Mouse (Mus musculus): ENCODE data around the gene Vps16. TPM values are rescaled to one million over a fixed set of nuclear protein-coding genes. Genes with fewer than 3 reads are reported as not detected.

Vps16 gene
- polyA plus RNA-seq, 1 experiment from 2014 or later = 22.8 TPM

DNA sequence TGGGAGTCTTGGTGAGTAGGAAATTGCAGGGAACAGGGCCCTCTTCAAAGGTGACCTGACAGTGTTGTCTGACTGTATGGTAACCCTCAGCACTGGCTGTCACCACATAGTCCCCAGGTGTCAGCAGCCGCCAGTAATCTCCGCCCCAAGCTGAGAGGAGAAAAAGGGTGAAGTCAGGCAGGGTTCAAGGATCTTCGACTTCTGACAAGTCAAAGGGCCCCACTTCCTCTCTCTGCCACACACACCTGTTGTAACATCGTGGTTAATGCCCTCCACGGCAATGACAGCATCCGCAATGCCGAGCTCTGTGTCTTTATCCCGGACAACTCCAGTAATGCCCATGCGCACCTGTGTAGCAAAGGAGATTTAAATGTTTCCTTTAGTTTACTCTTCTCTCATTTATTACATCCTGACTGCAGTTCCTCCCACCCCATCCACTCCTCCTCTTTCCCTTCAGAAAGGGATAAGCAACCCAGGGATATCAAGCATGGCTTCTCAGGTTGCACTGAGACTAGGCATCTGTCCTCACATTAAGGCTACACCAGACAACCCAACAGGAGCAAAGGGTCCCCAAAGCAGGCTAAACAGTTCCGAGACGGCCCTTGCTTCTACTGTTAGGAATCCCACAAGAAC is 33.0 kb upstream of the Vps16 start:
- no peaks in the 10 kb centered on the region for H3K9me3 ChIP-seq (ENCODE audit: low read length)
- no peaks in the 10 kb centered on the region for H3K27me3 ChIP-seq (ENCODE audit: insufficient read depth, low read length)
- 75% methylated on average over 11 of the region's 11 CpGs for WGBS (ENCODE audit: insufficient replicate concordance)
- H3K4me2 ChIP-seq (ENCODE audit: low read depth, low read length) = no peak overlapping the region
- no peak overlapping the region for H3K9ac ChIP-seq (replicated peaks)
- DNase-seq (no peak), ATAC-seq (no peak)
- no peak overlapping the region for H3K4me3 ChIP-seq (ENCODE audit: low read depth, low read length)
- no peak overlapping the region for H3K27ac ChIP-seq (ENCODE audit: low read depth)
- H3K36me3 ChIP-seq (replicated peaks; ENCODE audit: insufficient read depth, low read length) = no peaks in the 10 kb centered on the region
- H3K4me1 ChIP-seq (ENCODE audit: insufficient read depth) = no peaks in the 10 kb centered on the region
- TF ChIP-seq EP300 (IDR thresholded peaks at IDR 0.05; ENCODE audit: low read depth) (no peak), CTCF (IDR thresholded peaks at IDR 0.05; ENCODE audit: low read depth) (no peak)

DNA sequence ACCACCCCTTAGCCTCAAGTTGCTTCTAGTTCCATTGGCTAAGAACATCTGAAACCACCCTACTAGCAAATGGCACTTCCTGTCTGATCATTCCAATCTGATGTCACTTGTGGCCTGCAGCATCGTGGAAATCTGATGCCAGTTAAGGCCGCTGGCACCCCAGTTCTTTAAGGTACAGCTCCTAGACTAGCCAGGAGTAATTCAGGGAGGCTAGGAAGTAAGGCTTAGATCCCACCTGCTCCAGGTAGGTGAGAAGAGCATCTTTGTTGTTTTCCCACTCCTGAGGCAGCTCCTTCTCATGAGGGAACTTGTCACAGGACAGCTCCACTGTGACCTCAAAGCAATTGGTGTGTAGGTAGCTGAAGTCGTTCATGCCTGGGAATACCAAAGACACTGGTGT is 31.3 kb upstream of the Vps16 start:
- Histone ChIP-seq H3K27me3 (ENCODE audit: insufficient read depth, low read length) (peaks cover 17% of the 10 kb centered on the region), H3K4me2 (ENCODE audit: low read depth, low read length) (no peak overlapping the region), H3K4me3 (ENCODE audit: low read depth, low read length) (no peak overlapping the region), H3K27ac (ENCODE audit: low read depth) (no peak overlapping the region), H3K4me1 (ENCODE audit: insufficient read depth) (peaks cover 5% of the 10 kb centered on the region; the same call in 1 of the 2 replicates), H3K9ac (replicated peaks) (no peak overlapping the region), H3K36me3 (replicated peaks; ENCODE audit: insufficient read depth, low read length) (no peaks in the 10 kb centered on the region), H3K9me3 (ENCODE audit: low read length) (no peaks in the 10 kb centered on the region)
- TF ChIP-seq EP300 (IDR thresholded peaks at IDR 0.05; ENCODE audit: low read depth) (no peak), CTCF (IDR thresholded peaks at IDR 0.05; ENCODE audit: low read depth) (no peak)
- WGBS (ENCODE audit: insufficient replicate concordance) = 70% methylated on average over 3 of the region's 3 CpGs
- DNase-seq (no peak), ATAC-seq (no peak)

DNA sequence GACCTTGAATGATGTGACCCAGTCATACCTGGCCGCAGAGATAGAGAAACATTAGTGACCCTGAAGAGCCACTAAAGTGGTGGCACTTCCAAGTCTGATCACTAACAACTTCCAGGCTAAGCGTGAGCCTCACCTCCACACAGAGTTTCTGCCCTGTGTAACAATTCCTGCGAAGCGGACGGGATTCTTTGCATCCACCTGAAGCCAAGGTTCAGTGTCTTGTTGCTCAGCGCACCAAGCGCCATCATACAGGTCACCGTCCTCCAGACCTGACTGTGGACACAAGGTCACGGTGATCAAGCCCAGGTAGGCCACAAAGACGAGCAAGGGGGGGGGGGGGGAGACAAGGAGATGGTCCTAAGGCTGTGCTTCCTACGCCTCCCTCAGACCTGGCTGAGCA is 28.4 kb upstream of the Vps16 start:
- 77% methylated on average over 11 of the region's 11 CpGs for WGBS (ENCODE audit: insufficient replicate concordance)
- TF ChIP-seq CTCF (IDR thresholded peaks at IDR 0.05; ENCODE audit: low read depth) (no peak), EP300 (IDR thresholded peaks at IDR 0.05; ENCODE audit: low read depth) (no peak)
- peaks cover 21% of the 10 kb centered on the region for H3K27me3 ChIP-seq (ENCODE audit: insufficient read depth, low read length)

DNA sequence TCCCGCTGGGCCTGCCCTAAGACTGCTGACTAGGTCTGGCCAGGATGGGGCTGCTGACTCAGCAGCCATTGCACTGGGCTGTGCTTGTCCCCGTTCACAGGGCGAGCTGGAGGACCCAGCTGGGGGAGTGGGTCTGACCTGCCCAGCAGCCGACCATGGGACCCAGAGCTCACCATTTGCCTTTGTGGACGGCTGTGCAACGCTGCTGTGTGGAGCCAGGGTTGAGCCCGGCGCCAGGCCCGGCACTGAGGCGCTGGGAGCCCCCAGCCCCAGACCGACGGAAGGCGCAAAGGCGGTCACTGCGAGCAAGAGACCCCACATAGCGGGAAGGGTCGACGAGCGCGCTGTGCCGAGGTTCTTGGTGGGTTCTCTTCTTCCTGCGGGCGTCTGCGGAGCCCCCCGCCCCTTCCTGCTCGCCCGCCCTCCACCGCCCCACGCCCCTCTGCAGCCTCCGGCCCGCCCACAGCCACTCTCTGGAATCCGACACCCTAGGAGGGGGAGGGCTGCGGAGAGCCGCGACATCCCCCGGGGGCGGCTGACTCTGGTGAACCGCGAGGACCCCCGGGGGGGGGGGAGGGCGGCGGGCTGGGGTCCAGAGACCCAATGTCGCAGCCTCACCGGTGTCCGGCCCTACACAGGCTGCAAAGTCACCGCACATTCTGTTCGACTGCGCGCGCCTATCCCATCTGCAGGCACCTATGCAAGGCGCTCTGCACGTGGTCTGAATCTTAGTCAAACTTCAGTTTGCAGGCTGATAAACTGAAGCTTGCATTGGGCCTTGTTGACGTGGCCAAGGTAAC is 26.8 kb upstream of the Vps16 start, which contains the start of gene Cpxm1:
Gene Cpxm1, minus strand, starts transcription at position 389 of the 800 bp plus-strand sequence.
- peak within 1 kb of the TSS; percentile 77 for H3K4me2 ChIP-seq (ENCODE audit: low read depth, low read length)
- no peak within 1 kb of the TSS for H3K27ac ChIP-seq (ENCODE audit: low read depth)
- ATAC-seq (no peak), DNase-seq (no peak)
- H3K27me3 ChIP-seq (ENCODE audit: insufficient read depth, low read length) = peaks cover 21% of the 10 kb centered on the region
- no peak for TF ChIP-seq CTCF (IDR thresholded peaks at IDR 0.05; ENCODE audit: low read depth)
- TF ChIP-seq EP300 (IDR thresholded peaks at IDR 0.05; ENCODE audit: low read depth) = no peak
- H3K9ac ChIP-seq (replicated peaks) = peak within 1 kb of the TSS; percentile 30; the same call in 1 of the 2 replicates
- H3K4me3 ChIP-seq (ENCODE audit: low read depth, low read length) = peak within 1 kb of the TSS; percentile 41
- WGBS (ENCODE audit: insufficient replicate concordance) = 2% methylated on average over 32 of the region's 53 CpGs
- H3K4me1 ChIP-seq (ENCODE audit: insufficient read depth) = peaks cover 6% of the 10 kb centered on the region; the same call in 1 of the 2 replicates
- no peaks in the 10 kb centered on the region for H3K9me3 ChIP-seq (ENCODE audit: low read length)
- no peaks in the 10 kb centered on the region for H3K36me3 ChIP-seq (replicated peaks; ENCODE audit: insufficient read depth, low read length)

More for the DNA sequence above, 28.4 kb upstream of the Vps16 start:
- peaks cover 6% of the 10 kb centered on the region; the same call in 1 of the 2 replicates for H3K4me1 ChIP-seq (ENCODE audit: insufficient read depth)
- no peak overlapping the region for H3K4me3 ChIP-seq (ENCODE audit: low read depth, low read length)
- no peaks in the 10 kb centered on the region for H3K9me3 ChIP-seq (ENCODE audit: low read length)
- DNase-seq (no peak), ATAC-seq (no peak)
- H3K27ac ChIP-seq (ENCODE audit: low read depth) = no peak overlapping the region
- no peak overlapping the region for H3K4me2 ChIP-seq (ENCODE audit: low read depth, low read length)
- no peak overlapping the region for H3K9ac ChIP-seq (replicated peaks)
- H3K36me3 ChIP-seq (replicated peaks; ENCODE audit: insufficient read depth, low read length) = no peaks in the 10 kb centered on the region

DNA sequence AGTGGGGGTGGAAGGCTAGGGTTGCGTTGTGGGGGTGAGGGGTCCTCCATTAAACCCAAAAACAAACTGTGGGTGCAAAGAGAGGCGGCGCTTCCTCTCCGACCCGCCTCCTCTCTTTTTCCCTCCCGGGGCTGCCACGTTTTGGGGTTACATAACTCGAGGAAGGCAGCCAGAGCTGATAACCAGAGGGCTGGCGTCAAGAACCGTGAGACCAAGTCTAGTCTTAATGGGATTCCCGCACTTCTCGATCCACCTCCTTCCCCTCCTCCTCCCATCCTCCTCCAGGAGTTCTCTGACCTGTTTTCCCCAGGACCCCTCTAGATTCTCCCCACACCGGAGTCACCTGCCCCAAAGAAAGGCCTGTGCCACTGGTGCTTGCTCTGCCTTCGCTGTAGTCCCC is 26.0 kb upstream of the Vps16 start:
- Histone ChIP-seq H3K4me1 (ENCODE audit: insufficient read depth) (peaks cover 6% of the 10 kb centered on the region; the same call in 1 of the 2 replicates), H3K36me3 (replicated peaks; ENCODE audit: insufficient read depth, low read length) (no peaks in the 10 kb centered on the region), H3K4me2 (ENCODE audit: low read depth, low read length) (peak overlapping the region; percentile 77; the same call in 1 of the 2 replicates), H3K27ac (ENCODE audit: low read depth) (no peak overlapping the region), H3K9ac (replicated peaks) (no peak overlapping the region), H3K4me3 (ENCODE audit: low read depth, low read length) (peak overlapping the region; percentile 41), H3K9me3 (ENCODE audit: low read length) (no peaks in the 10 kb centered on the region), H3K27me3 (ENCODE audit: insufficient read depth, low read length) (peaks cover 21% of the 10 kb centered on the region)
- no peak for ATAC-seq
- 16% methylated on average over 14 of the region's 14 CpGs for WGBS (ENCODE audit: insufficient replicate concordance)
- no peak for DNase-seq
- TF ChIP-seq EP300 (IDR thresholded peaks at IDR 0.05; ENCODE audit: low read depth) (no peak), CTCF (IDR thresholded peaks at IDR 0.05; ENCODE audit: low read depth) (no peak)

DNA sequence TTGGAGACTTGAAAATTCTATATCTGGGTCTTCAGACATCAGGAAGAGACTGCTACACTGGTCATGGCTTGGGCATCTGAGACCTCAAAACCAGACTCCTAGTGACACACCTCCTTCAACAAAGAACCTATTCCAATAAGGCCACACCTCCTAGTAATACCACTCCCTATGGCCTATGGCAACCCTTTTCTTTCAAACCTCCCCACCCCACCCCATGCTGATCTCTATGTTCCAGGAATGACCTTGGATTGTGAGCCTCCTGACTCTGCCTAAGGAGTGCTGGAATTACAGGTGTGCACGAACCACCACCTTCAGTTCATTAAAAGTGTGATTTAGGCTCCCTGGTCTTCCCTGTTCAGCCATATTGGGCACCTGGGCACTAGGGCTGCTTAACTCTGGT is 24.1 kb upstream of the Vps16 start:
- no peaks in the 10 kb centered on the region for H3K36me3 ChIP-seq (replicated peaks; ENCODE audit: insufficient read depth, low read length)
- H3K9ac ChIP-seq (replicated peaks) = no peak overlapping the region
- no peak for ATAC-seq
- no peak overlapping the region for H3K4me2 ChIP-seq (ENCODE audit: low read depth, low read length)
- TF ChIP-seq CTCF (IDR thresholded peaks at IDR 0.05; ENCODE audit: low read depth) (no peak), EP300 (IDR thresholded peaks at IDR 0.05; ENCODE audit: low read depth) (no peak)
- H3K4me3 ChIP-seq (ENCODE audit: low read depth, low read length) = no peak overlapping the region
- H3K27me3 ChIP-seq (ENCODE audit: insufficient read depth, low read length) = peaks cover 21% of the 10 kb centered on the region
- DNase-seq = no peak
- no peaks in the 10 kb centered on the region for H3K9me3 ChIP-seq (ENCODE audit: low read length)
- no peak overlapping the region for H3K27ac ChIP-seq (ENCODE audit: low read depth)
- 81% methylated on average over 1 of the region's 1 CpGs for WGBS (ENCODE audit: insufficient replicate concordance)
- H3K4me1 ChIP-seq (ENCODE audit: insufficient read depth) = peaks cover 6% of the 10 kb centered on the region; the same call in 1 of the 2 replicates

Measured in liver, postnatal 0 days (tissue).